Mouse (Mus musculus): ENCODE measurements around the gene Dhx30. TPM values are rescaled to one million over a fixed set of nuclear protein-coding genes. Genes with fewer than 3 reads are reported as not detected.
"Not testable (repeated sequence)": the region's sequence is repeated elsewhere in the genome, so short reads cannot be mapped to it uniquely, and the experiment has no call there.

Gene Dhx30
- polyA plus RNA-seq, 1 experiment, result 44.1 TPM

DNA sequence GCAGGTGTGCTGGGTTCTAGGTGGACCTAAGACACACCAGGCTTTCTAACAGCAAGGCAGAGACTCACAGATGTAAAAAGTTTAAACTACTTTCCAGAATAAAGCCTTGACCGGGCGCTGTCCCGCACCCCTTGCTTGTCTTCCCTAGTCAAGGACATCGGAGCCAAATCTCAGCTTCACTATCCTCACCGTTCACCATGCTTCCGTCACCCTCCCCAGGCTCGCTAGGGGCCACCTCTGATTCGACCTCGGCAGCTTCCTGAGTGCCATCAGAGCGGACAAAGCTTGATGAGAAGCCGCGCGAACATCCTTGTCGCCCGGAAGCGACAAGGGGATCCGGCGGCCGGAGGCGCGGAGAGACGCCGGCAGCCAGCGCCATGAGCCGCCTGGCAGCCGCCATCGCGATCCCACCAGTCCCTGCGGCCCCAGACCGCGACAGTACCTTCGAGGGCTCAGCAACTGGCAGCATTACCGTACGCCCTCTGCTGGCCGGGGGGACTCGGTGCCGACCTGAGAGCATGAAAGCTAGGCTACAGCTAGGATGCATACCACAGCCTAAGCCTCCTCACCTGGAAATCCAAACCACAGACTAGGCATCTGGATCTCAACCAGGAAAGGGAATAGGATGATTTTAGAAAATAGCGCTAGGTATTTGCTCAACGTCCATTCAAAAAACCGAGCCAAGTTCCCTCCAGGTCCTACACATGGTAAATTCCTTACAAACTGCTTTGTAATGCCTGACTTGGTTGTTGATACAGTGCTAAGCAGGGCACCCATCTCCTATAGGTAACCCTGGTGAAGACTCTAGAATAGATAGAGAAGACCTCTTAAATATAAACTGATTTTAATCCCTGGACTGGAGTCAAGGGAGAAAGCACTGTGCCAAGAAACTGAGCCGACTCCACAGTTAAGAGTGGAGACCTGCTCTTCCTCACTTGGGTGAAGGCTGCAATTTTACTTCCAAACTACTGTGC, 16.7 kb downstream of the Dhx30 start:
- Histone ChIP-seq H3K4me1 (ENCODE audit: control insufficient read depth, insufficient read depth, low read length) (0 out of 2 replicates have a peak, but pooled peaks cover 3% of the 10 kb centered on the region), H3K4me3 (ENCODE audit: insufficient read depth, low read length) (peak overlapping the region; percentile 70), H3K27ac (ENCODE audit: insufficient read depth, low read depth, low read length) (no peak overlapping the region; the same call in 1 of the 2 replicates)
- TF ChIP-seq POLR2A (IDR thresholded peaks at IDR 0.05; ENCODE audit: borderline replicate concordance, low read depth, low read length) (peak; percentile 66; the same call in 1 of the 2 replicates), CTCF (IDR thresholded peaks at IDR 0.05; ENCODE audit: low read depth, low read length) (peak; percentile 78)

DNA sequence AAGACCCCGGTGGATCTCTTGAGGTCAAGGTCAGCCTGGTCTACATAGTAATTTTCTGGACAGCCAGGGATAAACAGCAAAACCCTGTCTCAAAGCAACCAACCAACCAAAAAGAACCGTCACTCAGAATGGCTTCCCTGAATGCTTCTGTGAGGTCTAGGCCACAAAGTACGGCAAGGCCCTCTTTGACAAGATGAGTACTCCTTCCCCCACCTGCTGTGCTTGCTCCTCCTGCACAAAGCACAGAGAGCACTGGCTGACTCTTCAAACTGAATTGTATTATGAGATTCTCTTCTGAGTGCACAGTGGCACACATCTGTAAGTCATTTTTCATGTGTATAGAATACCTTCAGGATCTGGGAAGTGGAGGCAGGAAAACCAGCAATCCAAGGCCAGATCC, 19.8 kb downstream of the Dhx30 start:
- no peak for TF ChIP-seq CTCF (IDR thresholded peaks at IDR 0.05; ENCODE audit: low read depth, low read length)
- no peak for TF ChIP-seq POLR2A (IDR thresholded peaks at IDR 0.05; ENCODE audit: borderline replicate concordance, low read depth, low read length)
- H3K4me3 ChIP-seq (ENCODE audit: insufficient read depth, low read length), result no peak overlapping the region
- no peak overlapping the region for H3K27ac ChIP-seq (ENCODE audit: insufficient read depth, low read depth, low read length)
- H3K4me1 ChIP-seq (ENCODE audit: control insufficient read depth, insufficient read depth, low read length), result 0 out of 2 replicates have a peak, but pooled peaks cover 3% of the 10 kb centered on the region

GRCm38 (mm10) chr9:110094761-110095160, 22.9 kb downstream of the Dhx30 start:
- TF ChIP-seq CTCF (IDR thresholded peaks at IDR 0.05; ENCODE audit: low read depth, low read length), result no peak
- TF ChIP-seq POLR2A (IDR thresholded peaks at IDR 0.05; ENCODE audit: borderline replicate concordance, low read depth, low read length), result no peak
- Histone ChIP-seq H3K4me3 (ENCODE audit: insufficient read depth, low read length) (no peak overlapping the region), H3K4me1 (ENCODE audit: control insufficient read depth, insufficient read depth, low read length) (0 out of 2 replicates have a peak, but pooled peaks cover 3% of the 10 kb centered on the region), H3K27ac (ENCODE audit: insufficient read depth, low read depth, low read length) (no peak overlapping the region)

- H3K4me3 ChIP-seq (ENCODE audit: insufficient read depth, low read length), result no peak overlapping the region
- TF ChIP-seq CTCF (IDR thresholded peaks at IDR 0.05; ENCODE audit: low read depth, low read length), result no peak
- no peak for TF ChIP-seq POLR2A (IDR thresholded peaks at IDR 0.05; ENCODE audit: borderline replicate concordance, low read depth, low read length)
- H3K27ac ChIP-seq (ENCODE audit: insufficient read depth, low read depth, low read length), result no peak overlapping the region
- H3K4me1 ChIP-seq (ENCODE audit: control insufficient read depth, insufficient read depth, low read length), result no peaks in the 10 kb centered on the region
Measured at GRCm38 (mm10) chr9:110093303-110093702, 24.3 kb downstream of the Dhx30 start.

- Histone ChIP-seq H3K27ac (ENCODE audit: insufficient read depth, low read depth, low read length) (no peak overlapping the region), H3K4me3 (ENCODE audit: insufficient read depth, low read length) (no peak overlapping the region), H3K4me1 (ENCODE audit: control insufficient read depth, insufficient read depth, low read length) (no peaks in the 10 kb centered on the region)
- no peak for TF ChIP-seq CTCF (IDR thresholded peaks at IDR 0.05; ENCODE audit: low read depth, low read length)
- TF ChIP-seq POLR2A (IDR thresholded peaks at IDR 0.05; ENCODE audit: borderline replicate concordance, low read depth, low read length), result no peak
Measured at GRCm38 (mm10) chr9:110085693-110086092, 31.9 kb downstream of the Dhx30 start.

- no peak for TF ChIP-seq POLR2A (IDR thresholded peaks at IDR 0.05; ENCODE audit: borderline replicate concordance, low read depth, low read length)
- no peaks in the 10 kb centered on the region for H3K4me1 ChIP-seq (ENCODE audit: control insufficient read depth, insufficient read depth, low read length)
- no peak overlapping the region for H3K4me3 ChIP-seq (ENCODE audit: insufficient read depth, low read length)
- H3K27ac ChIP-seq (ENCODE audit: insufficient read depth, low read depth, low read length), result no peak overlapping the region
Measured at GRCm38 (mm10) chr9:110084201-110084964, 33.2 kb downstream of the Dhx30 start.

DNA sequence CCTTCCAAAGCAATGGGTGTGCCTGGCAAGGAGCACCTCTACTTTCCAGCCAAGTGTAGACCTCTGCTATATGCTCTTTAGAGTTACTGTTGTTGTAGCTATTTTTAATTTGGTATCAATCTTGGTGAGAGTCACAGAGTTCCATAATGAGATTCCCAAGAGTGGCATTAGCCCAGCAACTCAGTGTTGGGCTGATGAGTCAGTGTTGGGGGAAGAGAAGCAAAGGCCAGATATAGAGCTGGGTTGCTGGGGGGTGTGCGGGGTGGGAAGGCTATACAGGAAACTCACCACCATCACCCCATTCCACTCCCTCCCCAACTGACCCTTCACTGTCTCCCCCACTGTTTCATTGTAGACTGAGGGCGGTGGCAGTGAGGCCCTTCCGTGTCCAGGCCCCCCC, 36.6 kb downstream of the Dhx30 start:
- no peaks in the 10 kb centered on the region for H3K4me1 ChIP-seq (ENCODE audit: control insufficient read depth, insufficient read depth, low read length)
- no peak for TF ChIP-seq CTCF (IDR thresholded peaks at IDR 0.05; ENCODE audit: low read depth, low read length)
- no peak for TF ChIP-seq POLR2A (IDR thresholded peaks at IDR 0.05; ENCODE audit: borderline replicate concordance, low read depth, low read length)
- H3K4me3 ChIP-seq (ENCODE audit: insufficient read depth, low read length), result no peak overlapping the region
- H3K27ac ChIP-seq (ENCODE audit: insufficient read depth, low read depth, low read length), result no peak overlapping the region

DNA sequence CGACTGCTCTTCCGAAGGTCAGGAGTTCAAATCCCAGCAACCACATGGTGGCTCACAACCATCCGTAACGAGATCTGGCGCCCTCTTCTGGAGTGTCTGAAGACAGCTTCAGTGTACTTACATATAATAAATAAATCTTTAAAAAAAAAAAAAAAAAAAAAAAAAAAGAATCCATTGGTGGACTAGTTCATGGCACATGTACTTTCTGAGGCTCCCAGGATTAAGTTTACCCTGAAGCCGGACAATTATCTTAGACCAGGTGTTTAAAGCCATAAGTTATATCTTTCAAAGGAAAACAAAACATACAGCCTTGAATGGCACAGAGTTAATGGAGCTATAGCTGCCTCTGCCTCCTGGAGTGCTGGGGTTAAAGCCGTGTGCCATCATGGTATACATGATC, 41.2 kb downstream of the Dhx30 start:
- H3K4me3 ChIP-seq (ENCODE audit: insufficient read depth, low read length); H3K4me1 ChIP-seq (ENCODE audit: control insufficient read depth, insufficient read depth, low read length); H3K27ac ChIP-seq (ENCODE audit: insufficient read depth, low read depth, low read length): not testable (repeated sequence)

GRCm38 (mm10) chr9:110071843-110072242, 45.8 kb downstream of the Dhx30 start:
- Histone ChIP-seq H3K27ac (ENCODE audit: insufficient read depth, low read depth, low read length) (peak overlapping the region; percentile 32; the same call in 1 of the 2 replicates), H3K4me1 (ENCODE audit: control insufficient read depth, insufficient read depth, low read length) (peaks cover 16% of the 10 kb centered on the region), H3K4me3 (ENCODE audit: insufficient read depth, low read length) (no peak overlapping the region)
- TF ChIP-seq POLR2A (IDR thresholded peaks at IDR 0.05; ENCODE audit: borderline replicate concordance, low read depth, low read length), result no peak
- TF ChIP-seq CTCF (IDR thresholded peaks at IDR 0.05; ENCODE audit: low read depth, low read length), result peak; percentile 79

GRCm38 (mm10) chr9:110071011-110071410, 46.6 kb downstream of the Dhx30 start:
- Histone ChIP-seq H3K4me1 (ENCODE audit: control insufficient read depth, insufficient read depth, low read length) (peaks cover 16% of the 10 kb centered on the region), H3K4me3 (ENCODE audit: insufficient read depth, low read length) (0 out of 2 replicates have a peak overlapping the region, but pooled peaks have one; percentile 2), H3K27ac (ENCODE audit: insufficient read depth, low read depth, low read length) (peak overlapping the region; percentile 40)
- TF ChIP-seq POLR2A (IDR thresholded peaks at IDR 0.05; ENCODE audit: borderline replicate concordance, low read depth, low read length) (no peak), CTCF (IDR thresholded peaks at IDR 0.05; ENCODE audit: low read depth, low read length) (no peak)

Data from bone marrow macrophage, adult 2 months (primary cell).